Comparison of ENCODE assay signal across 11 mouse cellular contexts in the genomic region with DNA sequence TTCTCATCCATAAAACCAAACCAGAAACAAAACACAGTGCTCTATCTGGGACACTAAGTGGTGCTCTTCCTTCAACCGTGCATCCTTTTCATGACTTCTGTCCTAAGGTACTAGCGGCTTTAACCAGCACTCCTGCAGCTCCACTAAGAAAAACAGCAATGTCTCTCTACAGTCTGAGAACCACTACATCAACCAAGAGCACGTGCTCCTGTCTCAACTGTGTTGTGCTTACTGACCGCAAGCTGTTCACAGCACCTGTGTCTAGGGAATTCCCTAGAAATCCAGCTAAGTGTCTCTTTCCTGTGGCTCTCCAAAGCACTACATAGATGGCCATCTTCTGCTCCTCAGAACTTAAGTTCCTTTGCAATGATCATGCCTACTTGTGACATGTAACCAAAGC. TPM values are rescaled to one million over a fixed set of nuclear protein-coding genes. Genes with fewer than 3 reads are reported as not detected.
DNase-seq lines count a peak whose midpoint lies in the region; ATAC-seq and TF ChIP-seq lines count a peak whose summit lies in the region.
"Had no signal": no experiment of that assay in that cellular context is flagged by ENCODE, and none has a peak within 500 bp of the region (broad histone marks: within the 10 kb centered on the region; RNA-seq: fewer than 3 reads in every experiment).

No protein-coding gene starts in this region.

- no peaks in the 10 kb centered on the region for H3K9me3 ChIP-seq in embryonic facial prominence, embryonic 15.5 days (replicated peaks)
- no peaks in the 10 kb centered on the region for H3K9me3 ChIP-seq in limb, embryonic 10.5 days (replicated peaks)
- H3K9me3 ChIP-seq in neural tube, embryonic 14.5 days (ENCODE audit: control insufficient read depth, low read length), result no peaks in the 10 kb centered on the region

- no peak for ATAC-seq in embryonic facial prominence, embryonic 15.5 days (ENCODE audit: insufficient number of reproducible peaks, low FRiP score, low TSS enrichment, low read depth)
- ATAC-seq in neural tube, embryonic 14.5 days (ENCODE audit: low read depth), result no peak

- peak overlapping the region; percentile 97 for H3K4me3 ChIP-seq in layer of hippocampus, adult 2 months
- H3K4me3 ChIP-seq in embryonic facial prominence, embryonic 15.5 days (replicated peaks), result no peak overlapping the region
- H3K4me3 ChIP-seq in limb, embryonic 10.5 days, result peak overlapping the region; percentile 97
- peak overlapping the region; percentile 9; the same call in 1 of the 2 replicates for H3K4me3 ChIP-seq in neural tube, embryonic 14.5 days (ENCODE audit: low read depth, low read length)

- H3K4me2 ChIP-seq in embryonic facial prominence, embryonic 15.5 days (replicated peaks), result 0 out of 2 replicates have a peak overlapping the region, but pooled peaks have one; percentile 4
- H3K4me2 ChIP-seq in neural tube, embryonic 14.5 days (ENCODE audit: low read depth, low read length), result peak overlapping the region; percentile 71

- DNase-seq in layer of hippocampus, adult 2 months (ENCODE audit: low spot score in 2 of 2), result no peak
- DNase-seq in layer of hippocampus, postnatal 25 days (ENCODE audit: extremely low spot score in 1 of 2, low spot score in 1 of 2), result no peak
- no peak for DNase-seq in limb, embryonic 10.5 days (ENCODE audit: low spot score)
- no peak for DNase-seq in testis, postnatal 14 days (ENCODE audit: low spot score)
- no peak for DNase-seq in adrenal gland, adult 2 months
- DNase-seq in gastrocnemius, postnatal 4 days (ENCODE audit: low spot score in 2 of 2), result no peak
- DNase-seq: heart, postnatal 14 days; left cerebral cortex, postnatal 4 days; right cerebral cortex, adult 18-20 months had no signal

- H3K27ac ChIP-seq in layer of hippocampus, adult 2 months, result peak overlapping the region; percentile 97; the same call in 1 of the 2 replicates
- no peak overlapping the region for H3K27ac ChIP-seq in embryonic facial prominence, embryonic 15.5 days (replicated peaks)
- no peak overlapping the region for H3K27ac ChIP-seq in limb, embryonic 10.5 days
- H3K27ac ChIP-seq in neural tube, embryonic 14.5 days (ENCODE audit: low read depth, low read length), result no peak overlapping the region

- WGBS in embryonic facial prominence, embryonic 15.5 days, result 70% methylated on average over 4 of the region's 4 CpGs
- WGBS in limb, embryonic 10.5 days, result 57% methylated on average over 4 of the region's 4 CpGs
- WGBS in neural tube, embryonic 14.5 days, result 8% methylated on average over 4 of the region's 4 CpGs

- TF ChIP-seq CTCF in layer of hippocampus, adult 2 months (conservative IDR thresholded peaks at IDR 0.05), result 0 out of 2 replicates have a peak, but pooled peaks have one; percentile 8

- no peaks in the 10 kb centered on the region for H3K27me3 ChIP-seq in embryonic facial prominence, embryonic 15.5 days
- no peaks in the 10 kb centered on the region for H3K27me3 ChIP-seq in limb, embryonic 10.5 days (ENCODE audit: low read depth, poor library complexity, severe bottlenecking)
- no peaks in the 10 kb centered on the region for H3K27me3 ChIP-seq in neural tube, embryonic 14.5 days (ENCODE audit: control insufficient read depth, insufficient read depth, low read length)

- H3K4me1 ChIP-seq in embryonic facial prominence, embryonic 15.5 days, result peaks cover 36% of the 10 kb centered on the region
- peaks cover 31% of the 10 kb centered on the region for H3K4me1 ChIP-seq in limb, embryonic 10.5 days
- peaks cover 30% of the 10 kb centered on the region for H3K4me1 ChIP-seq in neural tube, embryonic 14.5 days (ENCODE audit: control insufficient read depth, insufficient read depth, low read length)

- H3K9ac ChIP-seq in embryonic facial prominence, embryonic 15.5 days, result 0 out of 2 replicates have a peak overlapping the region, but pooled peaks have one; percentile 6
- H3K9ac ChIP-seq in neural tube, embryonic 14.5 days (replicated peaks; ENCODE audit: low read depth, low read length), result no peak overlapping the region

- H3K36me3 ChIP-seq in embryonic facial prominence, embryonic 15.5 days, result peaks cover 68% of the 10 kb centered on the region
- H3K36me3 ChIP-seq in limb, embryonic 10.5 days, result peaks cover 77% of the 10 kb centered on the region
- peaks cover 37% of the 10 kb centered on the region for H3K36me3 ChIP-seq in neural tube, embryonic 14.5 days (ENCODE audit: control insufficient read depth, insufficient read depth, low read length)

RNA-seq across cellular contexts. Expression of a gene that starts 2.7 kb away (rescaled TPM):
- total RNA-seq in layer of hippocampus, adult 2 months (2021), result 100 to 1,000 TPM; 223 to 232 TPM
- 100 to 1,000 TPM; 164 to 213 TPM for total RNA-seq in layer of hippocampus, postnatal 25 days (2021)
- 124 TPM in 2 replicates for polyA plus RNA-seq in embryonic facial prominence, embryonic 15.5 days (2015; fragmentation: Nextera tagmentation; extraction: Ambion mirVana)
- 200 and 201 TPM in 2 replicates for polyA plus RNA-seq in limb, embryonic 10.5 days (2016; fragmentation: Nextera tagmentation; extraction: Ambion mirVana)
- polyA plus RNA-seq in neural tube, embryonic 14.5 days (2014; fragmentation: Nextera tagmentation; extraction: Ambion mirVana), result 81.8 and 91.5 TPM in 2 replicates
- 100 to 1,000 TPM; 135 to 172 TPM for total RNA-seq in adrenal gland, adult 2 months (2021)
- polyA plus RNA-seq in adrenal gland, adult 2 months (2012; rRNA removed), result 138 and 150 TPM in 2 replicates
- 100 to 1,000 TPM; 113 to 138 TPM for total RNA-seq in gastrocnemius, postnatal 4 days (2021)

RNA-seq across cellular contexts. Expression of a gene that starts 9.4 kb away (rescaled TPM):
- 1 to 10 TPM; 4.8 to 7.3 TPM for total RNA-seq in layer of hippocampus, adult 2 months (2021)
- total RNA-seq in layer of hippocampus, postnatal 25 days (2021), result 1 to 10 TPM; 4.6 to 6.4 TPM
- 112 and 117 TPM in 2 replicates for polyA plus RNA-seq in embryonic facial prominence, embryonic 15.5 days (2015; fragmentation: Nextera tagmentation; extraction: Ambion mirVana)
- 73.4 and 75.9 TPM in 2 replicates for polyA plus RNA-seq in limb, embryonic 10.5 days (2016; fragmentation: Nextera tagmentation; extraction: Ambion mirVana)
- polyA plus RNA-seq in neural tube, embryonic 14.5 days (2014; fragmentation: Nextera tagmentation; extraction: Ambion mirVana), result 8.0 and 11.5 TPM in 2 replicates
- 10 to 100 TPM; 28.3 to 41.4 TPM for total RNA-seq in adrenal gland, adult 2 months (2021)
- polyA plus RNA-seq in adrenal gland, adult 2 months (2012; rRNA removed), result 108 TPM in 2 replicates
- 10 to 100 TPM; 31.2 to 31.9 TPM for total RNA-seq in gastrocnemius, postnatal 4 days (2021)

RNA-seq across cellular contexts. Expression of a gene that starts 10.4 kb away (rescaled TPM):
- 10 to 100 TPM; 12.4 to 13.8 TPM for total RNA-seq in layer of hippocampus, adult 2 months (2021)
- 10 to 100 TPM; 14.3 to 16.0 TPM for total RNA-seq in layer of hippocampus, postnatal 25 days (2021)
- polyA plus RNA-seq in embryonic facial prominence, embryonic 15.5 days (2015; fragmentation: Nextera tagmentation; extraction: Ambion mirVana), result 10.9 and 11.0 TPM in 2 replicates
- polyA plus RNA-seq in limb, embryonic 10.5 days (2016; fragmentation: Nextera tagmentation; extraction: Ambion mirVana), result 8.1 and 8.5 TPM in 2 replicates
- 19.7 and 24.0 TPM in 2 replicates for polyA plus RNA-seq in neural tube, embryonic 14.5 days (2014; fragmentation: Nextera tagmentation; extraction: Ambion mirVana)
- 10 to 100 TPM in 1 of 2 experiments, 1 to 10 TPM in 1; 9.6 to 15.3 TPM for total RNA-seq in adrenal gland, adult 2 months (2021)
- polyA plus RNA-seq in adrenal gland, adult 2 months (2012; rRNA removed), result 29.8 and 37.9 TPM in 2 replicates
- 10 to 100 TPM; 47.7 to 51.2 TPM for total RNA-seq in gastrocnemius, postnatal 4 days (2021)

RNA-seq across cellular contexts. Expression of a gene that starts 17.5 kb away (rescaled TPM):
- total RNA-seq in layer of hippocampus, adult 2 months (2021), result 10 to 100 TPM; 58.5 to 62.3 TPM
- 10 to 100 TPM; 63.8 to 67.6 TPM for total RNA-seq in layer of hippocampus, postnatal 25 days (2021)
- 19.0 and 24.0 TPM in 2 replicates for polyA plus RNA-seq in embryonic facial prominence, embryonic 15.5 days (2015; fragmentation: Nextera tagmentation; extraction: Ambion mirVana)
- 1.7 and 1.8 TPM in 2 replicates for polyA plus RNA-seq in limb, embryonic 10.5 days (2016; fragmentation: Nextera tagmentation; extraction: Ambion mirVana)
- 61.8 and 79.1 TPM in 2 replicates for polyA plus RNA-seq in neural tube, embryonic 14.5 days (2014; fragmentation: Nextera tagmentation; extraction: Ambion mirVana)
- total RNA-seq in adrenal gland, adult 2 months (2021), result 10 to 100 TPM in 1 of 2 experiments, 1 to 10 TPM in 1; 5.8 to 12.0 TPM
- 11.0 and 18.0 TPM in 2 replicates for polyA plus RNA-seq in adrenal gland, adult 2 months (2012; rRNA removed)
- 10 to 100 TPM; 68.5 to 78.9 TPM for total RNA-seq in gastrocnemius, postnatal 4 days (2021)

RNA-seq across cellular contexts. Expression of a gene that starts 28.6 kb away (rescaled TPM):
- 10 to 100 TPM; 27.9 to 28.4 TPM for total RNA-seq in layer of hippocampus, adult 2 months (2021)
- total RNA-seq in layer of hippocampus, postnatal 25 days (2021), result 10 to 100 TPM; 24.9 to 32.8 TPM
- polyA plus RNA-seq in embryonic facial prominence, embryonic 15.5 days (2015; fragmentation: Nextera tagmentation; extraction: Ambion mirVana), result 14.8 and 16.3 TPM in 2 replicates
- 10.4 and 10.6 TPM in 2 replicates for polyA plus RNA-seq in limb, embryonic 10.5 days (2016; fragmentation: Nextera tagmentation; extraction: Ambion mirVana)
- 16.4 and 17.8 TPM in 2 replicates for polyA plus RNA-seq in neural tube, embryonic 14.5 days (2014; fragmentation: Nextera tagmentation; extraction: Ambion mirVana)
- total RNA-seq in adrenal gland, adult 2 months (2021), result 10 to 100 TPM in 1 of 2 experiments, 1 to 10 TPM in 1; 7.3 to 12.4 TPM
- polyA plus RNA-seq in adrenal gland, adult 2 months (2012; rRNA removed), result 30.4 and 33.0 TPM in 2 replicates
- total RNA-seq in gastrocnemius, postnatal 4 days (2021), result 10 to 100 TPM in 1 of 2 experiments, 1 to 10 TPM in 1; 8.2 to 10.3 TPM
